Mouse (Mus musculus) Patski (cell line): ENCODE measurements around the gene Agap1. TPM values are rescaled to one million over a fixed set of nuclear protein-coding genes. Genes with fewer than 3 reads are reported as not detected.

Experiments
- ATAC-seq: fragments of 100-300 bp; one replicate; pipeline ENCODE4 v1.8.0; 2021
- CTCF ChIA-PET: fragments of 350-600 bp; sonication (Branson Sonifier 250); formaldehyde crosslinking; loops from one replicate; lab custom pipeline; 2022; ENCODE audit warnings: inconsistent platforms; lab: Charles Lee
- POLR2A ChIA-PET: fragments of 350-600 bp; sonication (Branson Sonifier 250); formaldehyde crosslinking; loops from one replicate; lab custom pipeline; 2022; ENCODE audit warnings: antibody characterized with exemption, inconsistent platforms; lab: Charles Lee
- DNase-seq: peaks from one replicate; pipeline ENCODE4 v3.0.0-alpha.2; 2011; ENCODE audit warnings: low read depth, low spot score
- H3K27me3 ChIP-seq: fragments of 371-371 bp; one replicate; pipeline ENCODE4 v1.5.1; 2021
- CTCF ChIP-seq: fragments of 100-300 bp; IDR thresholded peaks from one replicate; pipeline ENCODE4 v1.5.1; 2021
- in situ Hi-C: fragments of 300-500 bp; cut with MboI; formaldehyde crosslinking; loops from 3 replicates; pipeline ENCODE4 v1.11.1; 2018; ENCODE audit warnings: low pct_unique_long_range_greater_than_20kb, mixed read lengths
- polyA plus RNA-seq: library from polyadenylated mRNA; unstranded; gene quantifications from one replicate; pipeline ENCODE4 v1.2.3, GENCODE M21; 2021

The Agap1 gene
- polyA plus RNA-seq, 1 experiment from 2014 or later, result 32.3 TPM

- in situ Hi-C loops, result no loop called here
- CTCF ChIA-PET, result interaction anchor here (0.8 to 2.7 kb wide), 8 partner anchors 71 to 302 kb away, joined by 3 to 13 read pairs (median 6); no protein-coding TSS in a partner anchor
- DNase-seq (no peak), ATAC-seq (no peak)
- POLR2A ChIA-PET, result no interaction called here
- no peak for TF ChIP-seq CTCF
- H3K27me3 ChIP-seq, result peaks cover 2% of the 10 kb centered on the region
Observed at GRCm38 (mm10) chr1:89942395-89942976, 487.9 kb downstream of the Agap1 start.

- H3K27me3 ChIP-seq, result peaks cover 3% of the 10 kb centered on the region
- ChIA-PET CTCF (interaction anchor here (0.8 to 2.7 kb wide), 7 partner anchors 72 to 303 kb away, joined by 3 to 13 read pairs (median 6); no protein-coding TSS in a partner anchor), POLR2A (no interaction called here)
- DNase-seq (no peak), ATAC-seq (no peak)
- TF ChIP-seq CTCF, result no peak
- in situ Hi-C loops, result no loop called here
Observed at GRCm38 (mm10) chr1:89943202-89943601, 488.6 kb downstream of the Agap1 start.
